Mouse (Mus musculus) adipocyte (in vitro differentiated cells): ENCODE measurements around the gene Mymx.

ENCODE experiments used
- DNase-seq: peaks from one replicate; pipeline ENCODE4 v3.0.0-alpha.2; 2016; ENCODE audit warnings: low spot score

Gene Mymx

DNA sequence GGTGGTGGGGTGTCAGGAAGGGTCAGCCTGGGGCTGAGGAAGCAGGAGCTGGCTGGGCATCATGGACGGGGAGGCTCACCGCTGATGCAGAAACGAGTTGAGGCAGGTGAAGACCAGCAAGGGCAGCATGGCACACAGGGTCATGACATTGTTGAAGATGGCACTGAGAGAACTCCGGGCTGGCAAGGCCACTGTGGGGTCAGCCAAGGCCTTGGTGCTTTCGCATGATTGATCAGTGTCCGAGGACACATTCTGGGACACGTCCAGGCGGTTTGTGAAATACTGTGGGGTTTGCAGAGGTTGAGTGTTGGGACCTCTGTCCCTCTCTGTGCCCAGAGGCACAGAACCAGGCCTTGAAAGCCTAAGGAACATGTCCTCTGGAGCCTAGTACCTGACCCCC, 12.1 kb downstream of the Mymx start:
- DNase-seq, result no peak

DNA sequence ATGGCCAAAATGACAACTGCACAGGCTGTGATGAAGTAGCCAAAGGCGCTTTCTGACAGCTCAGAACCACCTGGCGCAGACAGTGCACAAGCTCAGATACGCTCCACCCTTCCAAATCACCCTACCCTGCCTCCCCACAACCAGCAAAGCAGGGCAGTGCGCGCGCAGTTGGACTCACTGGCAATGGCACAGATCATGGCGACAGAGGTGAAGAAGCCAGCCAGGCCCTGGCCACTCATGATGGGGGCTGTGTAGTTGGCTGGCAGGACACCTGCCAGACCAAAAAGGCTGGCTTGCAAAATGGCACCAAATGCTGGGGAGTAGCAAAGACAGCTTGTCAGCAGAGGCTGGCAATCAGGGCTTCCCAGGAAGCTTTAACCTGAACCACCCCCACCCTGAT, 12.7 kb downstream of the Mymx start:
- no peak for DNase-seq

DNA sequence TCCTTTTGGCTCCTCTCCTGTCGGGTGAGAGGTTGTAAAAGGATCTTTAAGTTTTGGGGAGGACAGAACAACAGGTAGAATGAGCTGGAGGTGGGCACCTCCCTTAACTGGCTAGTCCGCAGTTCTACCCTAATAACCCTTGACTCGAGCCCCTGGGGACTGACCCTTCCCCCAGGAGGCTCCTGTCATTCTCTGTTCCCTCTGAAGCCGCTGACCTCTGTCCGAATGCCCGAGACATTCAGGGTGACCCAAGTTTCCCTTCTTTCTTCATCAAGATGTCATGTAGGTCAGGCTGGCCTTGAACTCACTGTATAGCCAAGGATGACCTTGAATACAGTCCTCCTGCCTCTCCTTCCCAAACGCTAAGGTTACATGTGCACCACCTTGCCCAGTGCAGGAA, 13.5 kb downstream of the Mymx start:
- no peak for DNase-seq

DNA sequence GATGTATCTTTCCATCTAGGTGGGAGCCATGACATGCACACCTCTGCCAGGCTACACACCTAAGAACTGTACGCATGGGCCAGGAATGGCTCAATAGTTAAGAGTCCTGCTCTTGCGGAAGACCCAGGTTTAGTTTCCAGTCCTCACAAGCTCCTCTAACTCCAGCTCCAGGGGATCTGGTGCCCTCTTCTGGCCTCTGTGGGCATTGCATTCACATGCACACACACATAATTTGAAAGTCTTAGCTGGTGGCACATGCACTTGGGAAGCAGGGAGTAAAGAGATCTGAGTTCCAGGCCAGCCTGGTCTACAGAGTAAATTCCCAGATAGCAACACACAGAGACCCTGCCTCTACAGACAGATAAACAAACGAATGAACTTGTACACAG, 15.5 kb downstream of the Mymx start:
- DNase-seq, result no peak

DNA sequence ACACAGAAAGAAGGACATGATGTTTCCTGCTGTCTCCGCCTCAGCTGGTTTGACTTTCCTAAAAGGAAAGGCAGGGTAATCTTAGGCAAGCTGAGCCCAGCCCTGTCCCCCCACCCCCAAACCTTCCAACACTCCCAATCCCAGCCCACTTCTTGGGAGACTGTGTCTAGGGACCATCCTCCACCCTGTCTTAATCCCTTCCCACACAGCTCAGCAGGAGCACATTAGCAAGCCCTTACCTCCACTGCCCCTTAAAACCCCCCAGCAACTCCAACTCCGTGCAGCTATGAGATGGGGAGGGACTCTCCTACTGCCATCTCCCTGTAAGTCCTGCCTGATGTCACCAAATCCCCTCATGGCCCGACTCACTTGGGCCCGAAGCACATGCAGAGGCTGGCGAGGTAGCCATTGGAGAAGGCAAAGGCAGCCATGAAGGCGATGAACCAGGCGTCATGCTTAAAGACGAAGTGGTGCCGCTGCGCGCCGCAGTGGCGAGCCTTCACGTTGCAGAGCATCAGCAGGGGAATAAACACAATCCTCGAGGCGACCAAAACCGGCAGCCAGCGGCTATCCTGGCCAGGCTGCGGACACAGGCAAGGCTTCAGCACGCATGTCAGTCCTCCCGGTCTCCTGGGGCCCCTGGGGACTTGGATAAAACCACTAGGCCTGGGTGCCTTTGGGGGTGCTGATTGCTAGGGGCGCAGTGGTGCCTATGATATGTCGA, 16.0 kb downstream of the Mymx start:
- DNase-seq, result no peak

DNA sequence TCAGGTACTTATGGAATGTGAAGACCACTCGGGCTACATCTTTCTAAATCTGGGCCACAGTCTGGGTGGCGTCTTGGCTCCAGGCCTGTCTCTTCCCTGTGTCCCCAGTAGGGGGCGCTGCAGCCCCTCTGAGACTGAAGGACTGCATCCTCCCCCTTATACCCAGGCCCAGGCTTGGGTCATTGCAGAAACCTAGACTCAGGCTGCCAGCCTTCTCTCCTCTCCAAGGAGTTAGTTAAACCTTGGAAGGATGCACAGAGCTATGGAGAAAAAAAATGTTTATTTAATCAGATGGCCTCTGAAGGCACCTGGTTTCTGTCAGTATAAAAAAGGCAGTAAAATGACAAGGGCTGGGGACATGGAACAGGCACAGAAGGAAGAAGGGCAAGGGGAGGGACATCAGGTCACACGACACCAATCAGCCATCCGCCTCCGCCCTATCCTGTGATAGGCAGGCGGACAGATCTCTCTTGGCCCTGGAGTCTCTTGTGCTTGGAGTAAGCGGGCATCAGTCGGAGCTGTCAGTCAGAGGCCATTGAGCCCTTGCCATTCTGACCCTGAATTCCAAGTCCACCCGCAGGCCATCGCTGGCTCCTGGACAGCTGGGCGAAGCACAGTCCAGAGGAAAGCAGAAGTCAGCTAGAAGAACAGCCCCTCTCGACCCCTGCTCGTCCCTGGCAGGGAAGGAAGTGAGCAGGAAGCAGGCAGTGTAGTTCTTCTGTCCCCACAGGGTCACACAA, 16.8 kb downstream of the Mymx start:
- DNase-seq, result peak; percentile 87

DNA sequence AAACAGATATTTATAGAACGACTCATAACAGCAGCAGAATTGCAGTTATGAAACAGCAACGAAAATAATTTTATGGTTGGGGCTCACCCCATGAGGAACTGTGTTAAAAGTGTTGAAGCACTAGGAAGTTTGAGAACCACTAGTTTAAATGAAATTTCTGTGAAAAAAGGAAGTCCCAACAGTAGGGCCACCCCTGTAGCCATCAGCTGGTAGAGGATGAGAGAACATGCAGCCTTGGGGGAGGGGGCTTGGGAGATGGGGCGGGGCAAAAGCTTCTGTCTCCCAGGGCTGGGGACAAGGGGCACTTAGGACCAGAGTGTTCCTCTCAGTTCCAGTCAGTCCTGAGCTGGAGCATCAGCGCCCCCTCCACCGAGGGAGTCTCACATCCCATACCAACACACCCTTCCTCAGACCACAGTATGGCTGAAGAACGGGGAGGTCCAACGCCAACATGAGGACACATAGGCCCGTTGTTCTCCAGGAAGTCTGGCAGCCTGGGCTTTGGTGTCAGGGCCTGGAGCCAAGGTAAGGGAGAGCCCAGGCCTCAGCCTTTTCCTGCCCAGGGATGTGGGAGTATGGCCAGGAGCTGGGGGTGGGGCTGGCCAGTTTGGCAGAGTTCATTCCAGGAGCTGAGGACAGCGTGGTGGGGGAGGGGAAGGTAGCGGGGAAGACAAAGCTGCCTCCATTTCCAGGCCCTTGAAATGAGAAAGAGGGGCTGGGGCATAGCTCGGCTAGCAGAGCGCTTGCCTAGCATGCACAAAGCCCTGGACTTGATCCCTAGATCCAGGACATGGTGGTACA, 17.6 kb downstream of the Mymx start:
- peak; percentile 97 for DNase-seq

DNA sequence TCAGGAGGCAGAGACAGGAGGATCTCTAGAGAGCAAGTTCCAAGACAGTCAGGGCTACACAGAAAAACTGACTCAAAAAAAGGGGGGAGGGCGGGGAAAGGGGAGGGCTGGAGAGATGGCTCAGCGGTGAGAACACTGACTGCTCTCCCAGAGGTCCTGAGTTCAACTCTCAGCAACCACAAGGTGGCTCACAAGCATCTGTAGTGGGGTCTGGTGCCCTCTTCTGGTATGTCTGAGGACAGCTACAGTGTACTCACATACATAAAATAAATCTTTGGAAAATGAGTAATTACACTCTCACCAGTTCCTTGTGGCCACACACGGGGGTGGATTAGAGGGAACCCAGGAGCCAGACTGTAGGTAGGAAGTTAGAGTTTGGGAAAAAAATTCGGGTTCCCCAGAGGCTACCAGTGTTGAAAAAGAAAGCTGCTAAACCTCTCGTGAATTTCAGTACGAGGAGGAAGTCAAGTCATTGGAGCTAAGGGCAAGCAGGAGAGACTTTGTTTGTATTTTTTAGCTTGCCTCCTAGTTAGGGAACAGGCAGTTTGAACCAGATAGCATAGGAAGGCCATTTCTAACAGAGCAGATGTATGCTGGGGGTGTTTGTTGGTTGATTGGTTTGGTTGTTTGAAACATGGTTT, 19.1 kb downstream of the Mymx start:
- DNase-seq, result peak; percentile 58

DNA sequence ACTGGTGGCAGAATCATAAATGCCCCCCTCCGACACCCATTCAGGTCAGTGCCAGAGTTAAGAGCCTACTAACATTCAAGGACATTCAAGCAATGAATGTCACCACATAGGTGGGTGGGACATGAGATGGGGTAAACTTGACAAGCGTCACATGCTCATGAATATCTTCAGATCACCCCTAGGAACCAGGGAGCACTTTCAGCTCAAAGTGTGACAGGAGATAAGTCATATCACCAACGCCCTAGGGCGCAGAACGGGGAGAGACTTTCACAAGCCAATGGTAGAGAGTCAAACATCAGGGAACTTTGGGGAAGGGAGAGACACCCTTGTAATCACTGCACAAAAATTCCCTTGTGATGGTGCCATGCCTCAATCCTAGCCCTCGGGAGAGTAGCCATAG, 19.7 kb downstream of the Mymx start:
- no peak for DNase-seq

DNA sequence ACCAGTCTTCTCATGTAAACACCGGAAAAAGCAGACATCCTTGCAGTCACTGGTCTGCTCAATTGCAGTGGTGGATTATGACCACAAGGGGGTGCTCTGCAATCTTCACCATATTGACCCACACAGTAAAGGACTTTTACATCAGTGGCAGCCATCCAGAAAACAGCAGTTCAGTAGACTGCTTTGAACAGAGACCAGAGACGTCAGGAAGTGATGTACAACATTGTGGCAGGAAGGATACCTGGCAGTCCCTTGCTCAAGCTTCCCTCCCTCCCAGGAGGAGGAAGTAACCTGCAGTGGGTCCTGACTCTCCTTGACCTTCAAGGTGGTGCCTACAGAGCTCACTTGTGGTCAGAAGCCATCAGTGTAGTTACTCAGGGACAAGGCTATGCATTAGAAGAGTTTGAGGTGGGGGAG, 20.3 kb downstream of the Mymx start:
- peak; percentile 91 for DNase-seq

DNA sequence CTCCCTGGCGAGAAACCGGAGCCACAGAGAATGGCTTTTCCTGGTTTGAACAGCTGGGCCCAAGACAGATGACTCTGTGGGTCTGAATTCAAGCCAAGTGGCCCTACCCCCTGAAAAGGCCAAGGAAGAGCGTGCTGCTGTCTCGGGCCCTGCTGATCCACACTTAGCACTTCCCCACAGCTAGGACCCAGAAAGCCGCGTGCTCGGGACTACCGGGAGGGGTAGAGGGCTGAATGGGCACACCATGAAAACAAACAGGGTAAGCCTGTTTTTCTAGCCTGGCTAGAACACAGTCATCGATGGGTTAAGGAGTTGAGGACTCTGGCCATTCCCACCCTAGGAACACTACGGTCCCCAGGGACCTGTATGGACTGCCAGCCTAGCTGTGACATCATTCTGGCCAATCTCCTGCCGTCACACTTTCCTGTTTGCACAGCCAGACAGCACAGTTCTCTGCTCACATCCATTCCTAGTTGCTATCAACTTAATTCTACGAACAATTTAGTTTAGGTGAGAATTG, 20.9 kb downstream of the Mymx start:
- no peak for DNase-seq

DNA sequence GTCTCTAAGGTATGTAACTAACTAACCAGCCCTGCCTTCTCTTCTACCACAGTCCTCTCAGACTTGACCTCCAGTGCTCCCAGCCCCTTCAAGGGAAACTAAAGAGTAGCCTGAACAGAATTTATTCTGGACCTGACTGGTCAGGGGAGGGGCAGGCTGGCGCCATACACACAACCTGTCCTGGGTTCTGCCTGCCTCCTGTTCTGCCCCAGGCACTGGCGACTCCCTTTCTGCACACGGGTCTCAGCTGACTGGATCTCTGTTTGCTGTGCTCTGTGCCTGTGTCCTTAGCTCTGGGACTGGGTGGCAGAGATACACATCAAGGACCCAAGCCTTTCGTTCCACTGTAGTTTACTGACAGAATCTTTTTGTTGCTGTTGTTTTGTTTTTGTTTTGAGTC, 22.3 kb downstream of the Mymx start:
- DNase-seq, result no peak

DNA sequence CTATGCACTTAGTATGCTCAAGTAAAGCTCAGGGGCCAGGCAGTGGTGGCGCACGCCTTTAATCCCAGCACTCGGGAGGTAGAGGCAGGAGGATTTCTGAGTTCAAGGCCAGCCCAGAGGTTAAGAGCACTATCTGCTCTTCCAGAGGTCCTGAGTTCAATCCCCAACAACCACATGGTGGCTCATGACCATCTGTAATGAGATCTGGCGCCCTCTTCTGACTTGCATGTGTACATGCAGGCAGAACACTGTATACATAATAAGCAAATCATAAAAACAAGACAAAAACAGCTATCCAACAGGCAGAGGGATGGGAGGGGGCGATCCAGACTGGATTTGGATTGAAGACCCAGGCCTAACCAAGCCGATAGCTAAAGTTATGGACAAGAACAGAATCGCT, 23.1 kb downstream of the Mymx start:
- no peak for DNase-seq

DNA sequence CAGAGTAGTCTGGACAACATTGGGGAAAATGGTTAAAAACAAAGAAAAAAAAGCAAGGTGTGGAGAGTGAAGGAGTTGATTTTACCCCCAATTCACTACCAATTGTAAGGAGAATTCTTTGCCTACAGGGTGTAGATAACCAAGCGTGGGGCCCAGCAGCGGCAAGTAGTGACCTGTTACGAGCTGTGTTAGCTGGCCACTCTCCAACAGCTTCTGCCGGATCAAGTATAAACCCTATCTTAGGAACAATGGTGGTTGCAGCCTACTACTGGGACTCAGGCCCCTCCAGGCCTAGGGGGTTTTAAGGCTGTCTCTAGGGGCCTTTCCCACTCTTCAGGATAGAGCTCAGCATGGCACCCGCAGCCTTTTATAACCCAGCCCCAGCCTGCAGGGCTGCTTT, 23.7 kb downstream of the Mymx start:
- no peak for DNase-seq

DNA sequence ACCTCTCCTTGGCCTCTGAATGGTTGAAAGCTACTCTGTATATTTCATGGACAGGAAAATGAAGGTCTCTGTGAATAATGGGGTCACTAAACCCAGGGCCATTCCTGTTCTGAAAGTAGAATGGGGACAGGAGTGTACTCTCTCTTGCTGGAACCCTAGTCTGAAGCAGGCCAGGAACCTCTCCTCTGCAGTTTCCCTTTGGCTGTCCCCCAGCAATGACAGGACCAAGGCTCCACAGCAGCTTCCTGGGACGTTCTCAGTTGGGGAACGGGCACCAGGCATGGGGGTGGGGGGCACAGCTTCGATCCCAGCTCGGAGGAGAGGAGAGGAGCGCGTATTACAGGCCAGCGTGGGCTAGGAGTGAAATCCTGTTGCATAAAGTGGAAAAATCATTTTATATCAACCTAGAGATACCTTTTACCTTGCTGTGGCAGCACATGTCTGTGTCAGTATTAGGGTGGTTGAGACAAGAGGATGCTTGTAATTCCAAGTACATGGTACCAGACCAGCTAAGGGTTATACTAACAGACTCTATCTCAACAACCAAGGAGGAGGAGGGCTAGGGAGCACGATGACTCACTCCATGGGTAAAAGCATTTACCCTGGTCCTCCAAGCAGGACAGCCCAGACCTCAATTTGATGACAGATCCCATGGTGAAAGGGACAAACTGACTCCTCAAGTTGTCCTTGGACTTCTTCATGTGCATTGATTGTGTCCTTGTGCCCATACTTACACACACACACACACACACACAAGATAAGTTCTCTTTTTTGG, 26.6 kb downstream of the Mymx start:
- DNase-seq, result no peak

DNA sequence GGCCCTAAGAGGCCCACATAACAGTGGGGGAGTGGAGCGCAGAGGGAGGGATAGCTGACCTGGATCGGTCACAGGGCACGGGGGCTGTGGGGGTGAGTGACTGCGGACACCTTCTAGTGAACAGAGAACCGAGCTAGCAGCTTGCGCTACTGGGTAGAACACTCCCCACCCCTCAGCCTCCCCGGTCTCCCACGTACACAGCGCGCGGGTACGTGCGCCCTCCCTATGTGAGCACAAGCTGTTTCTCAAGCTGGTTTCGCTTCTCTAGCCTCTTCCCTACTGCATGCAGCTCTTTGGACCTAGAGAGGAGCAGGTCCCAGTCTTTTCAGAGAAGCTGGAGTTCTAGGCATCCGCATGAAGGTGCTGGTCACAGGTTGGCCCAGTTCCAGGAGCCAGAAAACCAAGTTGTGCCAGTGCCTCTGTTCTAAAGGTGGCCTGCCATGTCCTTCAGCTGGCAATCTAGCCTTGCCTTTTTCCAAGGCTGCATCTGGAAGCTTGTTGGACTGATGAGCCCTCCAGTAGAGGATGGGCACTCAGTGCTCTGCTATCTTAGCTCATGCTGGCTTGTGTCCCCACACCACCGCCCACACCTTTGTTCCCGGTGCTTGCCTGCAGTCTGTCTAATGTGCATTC, 27.7 kb downstream of the Mymx start:
- DNase-seq, result peak; percentile 77

DNA sequence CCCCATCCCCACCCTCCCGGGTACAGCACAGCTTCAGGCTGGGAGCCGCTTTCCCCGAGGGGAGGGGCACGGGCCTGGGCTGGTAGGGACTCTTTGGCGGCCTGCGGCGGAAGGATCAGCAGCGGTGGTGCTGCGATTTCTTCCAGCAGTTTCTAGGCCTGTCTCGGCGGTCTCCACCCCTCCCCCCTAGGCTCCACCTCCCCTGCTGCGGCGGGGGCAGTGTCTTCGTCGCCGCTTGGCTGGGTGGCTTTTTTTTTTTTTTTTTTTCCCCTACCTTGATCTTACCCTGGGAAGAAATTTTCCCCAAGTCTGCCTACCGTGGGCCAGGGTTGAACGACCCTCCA, 28.1 kb downstream of the Mymx start:
- DNase-seq, result peak; percentile 95

DNA sequence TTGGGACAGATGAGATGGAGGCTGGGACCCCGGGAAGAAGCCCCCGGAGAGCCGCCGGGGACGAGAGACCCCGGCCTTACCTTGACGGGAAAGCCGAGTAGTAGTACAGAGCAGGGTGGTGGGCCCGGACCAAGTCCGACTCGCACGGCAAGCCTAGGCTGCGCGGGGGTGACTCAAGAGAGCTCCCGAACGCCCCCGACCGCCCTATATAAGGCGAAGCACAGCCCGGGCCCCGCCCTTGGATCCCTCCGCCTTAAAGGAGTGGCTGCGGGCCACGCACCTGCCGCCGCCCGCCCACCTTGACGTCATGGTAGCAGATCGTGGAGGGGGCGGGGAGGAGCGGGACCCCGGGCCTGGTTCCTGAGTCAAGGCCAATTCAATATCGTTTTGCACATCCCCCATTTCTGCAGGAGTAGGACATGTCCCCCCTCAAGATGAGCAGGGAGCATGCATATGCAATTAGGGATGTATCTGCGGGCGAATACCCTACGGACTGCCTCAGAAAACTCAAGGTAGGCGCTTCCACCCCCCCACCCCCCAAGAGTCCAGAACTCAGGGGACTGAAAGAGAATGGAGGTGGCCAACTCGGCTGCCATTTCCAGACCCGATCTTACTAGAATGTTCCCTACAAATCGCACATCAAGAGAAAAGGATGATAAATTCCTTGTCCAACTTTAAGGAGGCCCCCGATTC, 28.7 kb downstream of the Mymx start, which contains the start of gene Hsp90ab1:
Hsp90ab1 (minus strand) TSS at position 185 of the 693 bp plus-strand sequence.
- peak; percentile 96 for DNase-seq

DNA sequence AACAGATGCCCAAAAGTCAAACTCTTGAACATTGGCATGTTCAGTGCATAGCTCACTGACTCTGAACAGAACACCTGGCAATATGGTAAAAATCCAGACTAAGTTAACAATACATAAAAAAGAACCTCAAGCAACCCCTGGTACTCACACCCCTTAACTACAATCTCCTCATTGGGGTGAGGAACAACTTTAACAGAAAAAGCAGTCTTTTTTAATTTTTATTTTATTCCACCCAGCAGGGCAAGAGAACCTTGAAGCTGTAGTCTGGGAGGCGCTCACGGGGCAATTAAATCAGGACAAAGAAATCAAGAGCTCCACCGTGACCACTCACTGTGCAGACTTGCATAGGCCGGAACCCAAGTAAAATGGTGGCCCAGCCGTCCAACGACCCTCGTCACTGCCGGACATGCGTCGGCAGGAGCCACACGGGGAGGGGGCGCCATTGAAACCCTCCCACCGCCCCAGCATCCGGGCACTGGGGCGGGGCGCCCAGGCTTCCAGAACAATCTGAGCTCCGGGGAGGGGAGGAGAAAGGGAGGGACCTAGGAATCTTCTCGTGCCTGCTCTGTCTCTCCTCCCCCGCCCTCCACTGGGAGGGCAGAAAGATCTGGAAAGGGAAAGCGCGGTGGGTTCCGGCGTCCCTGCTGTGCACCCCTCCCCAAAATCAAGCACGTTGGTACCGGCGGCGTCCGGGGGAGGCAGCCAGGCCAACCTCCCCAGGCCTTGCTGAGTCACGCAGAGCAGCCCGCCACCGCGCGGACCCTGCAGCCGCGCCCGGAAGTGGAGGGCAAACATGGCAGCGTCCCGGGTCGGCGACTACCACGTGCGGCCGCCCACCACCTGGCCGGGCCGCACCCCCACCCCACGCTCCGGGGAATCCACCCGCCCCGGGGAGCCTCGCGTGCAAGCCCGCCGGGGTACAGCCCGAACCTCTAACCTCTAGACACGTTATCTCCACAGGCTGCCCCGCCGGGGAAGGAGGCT, 29.5 kb downstream of the Mymx start:
- DNase-seq, result peak; percentile 87
